In genomic region chr4:133159127-133159526, GRCm38 (mm10) we compare ENCODE assay signal across 10 mouse cellular contexts. TPM values are rescaled to one million over a fixed set of nuclear protein-coding genes. Genes with fewer than 3 reads are reported as not detected.
DNase-seq lines count a peak whose midpoint lies in the region; ATAC-seq and TF ChIP-seq lines count a peak whose summit lies in the region.
"Had no signal": no experiment of that assay in that cellular context is flagged by ENCODE, and none has a peak within 500 bp of the region (broad histone marks: within the 10 kb centered on the region; RNA-seq: fewer than 3 reads in every experiment).

No protein-coding gene starts in this region.

- H3K36me3 ChIP-seq in heart, adult 2 months (ENCODE audit: control insufficient read depth, insufficient read depth, low read length), result peaks cover 50% of the 10 kb centered on the region
- H3K36me3 ChIP-seq in spleen, adult 2 months (ENCODE audit: control insufficient read depth, insufficient read depth, low read length), result peaks cover 8% of the 10 kb centered on the region
- H3K36me3 ChIP-seq in liver, embryonic 15.5 days (replicated peaks), result peaks cover 8% of the 10 kb centered on the region

- H3K79me2 ChIP-seq in heart, adult 2 months (replicated peaks; ENCODE audit: control insufficient read depth, insufficient read depth, low read length), result peaks cover 14% of the 10 kb centered on the region

- 0 out of 2 replicates have a peak, but pooled peaks have one; percentile 27 for TF ChIP-seq EP300 in heart, adult 2 months (IDR thresholded peaks at IDR 0.05; ENCODE audit: insufficient read depth, low read depth, low read length)

- intact Hi-C loops in heart, adult 2 months (cut with DNase I), result no loop called here

- TF ChIP-seq POLR2A in heart, adult 2 months (IDR thresholded peaks at IDR 0.05; ENCODE audit: insufficient read depth, low read depth, low read length), result no peak
- TF ChIP-seq POLR2A in spleen, adult 2 months (IDR thresholded peaks at IDR 0.05; ENCODE audit: low read depth, low read length), result no peak; the same call in 1 of the 2 replicates

- H3K9ac ChIP-seq in heart, adult 2 months (ENCODE audit: low read depth, low read length), result no peak overlapping the region
- no peak overlapping the region for H3K9ac ChIP-seq in liver, embryonic 15.5 days
- H3K9ac ChIP-seq: limb, embryonic 12.5 days had no signal

- H3K4me1 ChIP-seq in heart, adult 2 months (ENCODE audit: control insufficient read depth, insufficient read depth, low read length), result peaks cover 31% of the 10 kb centered on the region
- H3K4me1 ChIP-seq in spleen, adult 2 months (ENCODE audit: control insufficient read depth, insufficient read depth, insufficient read length), result peaks cover 35% of the 10 kb centered on the region
- H3K4me1 ChIP-seq in liver, embryonic 15.5 days (replicated peaks), result peaks cover 31% of the 10 kb centered on the region
- H3K4me1 ChIP-seq: limb, embryonic 12.5 days had no signal

- H3K9me3 ChIP-seq in liver, embryonic 15.5 days (replicated peaks), result no peaks in the 10 kb centered on the region
- H3K9me3 ChIP-seq: limb, embryonic 12.5 days had no signal

- no peaks in the 10 kb centered on the region for H3K27me3 ChIP-seq in heart, adult 2 months (ENCODE audit: control insufficient read depth, insufficient read depth, low read length)
- H3K27me3 ChIP-seq in spleen, adult 2 months (ENCODE audit: control insufficient read depth, insufficient read depth, low read length), result no peaks in the 10 kb centered on the region
- H3K27me3 ChIP-seq in liver, embryonic 15.5 days, result no peaks in the 10 kb centered on the region
- H3K27me3 ChIP-seq: limb, embryonic 12.5 days had no signal

- H3K4me2 ChIP-seq in liver, embryonic 15.5 days, result no peak overlapping the region
- H3K4me2 ChIP-seq: limb, embryonic 12.5 days had no signal

- ATAC-seq in liver, embryonic 15.5 days (ENCODE audit: insufficient read depth), result no peak; the same call in 1 of the 2 replicates

- H3K4me3 ChIP-seq in heart, adult 2 months, result no peak overlapping the region
- H3K4me3 ChIP-seq in spleen, adult 2 months (ENCODE audit: extremely low read depth, insufficient read depth, insufficient read length), result peak overlapping the region; percentile 19; the same call in 1 of the 2 replicates
- H3K4me3 ChIP-seq in liver, embryonic 15.5 days (replicated peaks), result no peak overlapping the region
- H3K4me3 ChIP-seq: erythroblast, embryonic 14.5 days; limb, embryonic 12.5 days had no signal

- DNase-seq in heart, adult 2 months, result no peak
- no peak for DNase-seq in heart, adult 8-10 months (ENCODE audit: low spot score)
- peak; percentile 64 to 69 for DNase-seq in spleen, adult 2 months (ENCODE audit: low read depth in 1 of 2, low spot score in 2 of 2)
- DNase-seq in spleen, adult 12 weeks (ENCODE audit: low spot score), result no peak
- peak; percentile 36 for DNase-seq in thymus, postnatal 14 days
- no peak for DNase-seq in embryo, embryonic 11 days
- no peak for DNase-seq in cerebellum, postnatal 25 days

- peak overlapping the region; percentile 55 for H3K27ac ChIP-seq in heart, adult 2 months
- peak overlapping the region; percentile 91 for H3K27ac ChIP-seq in spleen, adult 2 months (ENCODE audit: insufficient read depth, low read length)
- 0 out of 2 replicates have a peak overlapping the region, but pooled peaks have one; percentile 33 for H3K27ac ChIP-seq in liver, embryonic 15.5 days (replicated peaks)
- H3K27ac ChIP-seq: limb, embryonic 12.5 days had no signal

- no peak for TF ChIP-seq CTCF in heart, adult 2 months (IDR thresholded peaks at IDR 0.05)
- no peak for TF ChIP-seq CTCF in spleen, adult 2 months (IDR thresholded peaks at IDR 0.05; ENCODE audit: extremely low read depth, insufficient read depth, insufficient read length, insufficient replicate concordance)

- 30% methylated on average over 6 of the region's 6 CpGs for WGBS in heart, adult 2 months
- 19% methylated on average over 6 of the region's 6 CpGs for WGBS in spleen, adult 2 months
- WGBS in liver, embryonic 15.5 days (ENCODE audit: insufficient replicate concordance), result 47% methylated on average over 6 of the region's 6 CpGs

RNA-seq across cellular contexts. Expression of gene Wasf2, which starts 28.8 kb away (rescaled TPM):
- total RNA-seq in heart, adult 2 months (2021), result 10 to 100 TPM; 77.5 to 83.8 TPM
- polyA plus RNA-seq in heart, adult 2 months (2012; rRNA removed), result 34.6 and 39.7 TPM in 2 replicates
- total RNA-seq in heart, adult 8-10 months (2022), result 10 to 100 TPM; 64.1 to 87.2 (median 71.5) TPM
- 76.2 and 87.6 TPM in 2 replicates for polyA plus RNA-seq in spleen, adult 2 months (2012; rRNA removed)
- 44.0 and 52.0 TPM in 2 replicates for polyA plus RNA-seq in liver, embryonic 15.5 days (2015; fragmentation: Nextera tagmentation; extraction: Ambion mirVana)

RNA-seq across cellular contexts. Expression of gene Cd164l2, which starts 52.8 kb away (rescaled TPM):
- total RNA-seq in heart, adult 2 months (2021), result not detected
- polyA plus RNA-seq in heart, adult 2 months (2012; rRNA removed), result 0.53 and 0.66 TPM in 2 replicates
- not detected for total RNA-seq in heart, adult 8-10 months (2022)
- 0.19 and 0.54 TPM in 2 replicates for polyA plus RNA-seq in spleen, adult 2 months (2012; rRNA removed)
- polyA plus RNA-seq in liver, embryonic 15.5 days (2015; fragmentation: Nextera tagmentation; extraction: Ambion mirVana), result not detected in 2 replicates
- polyA plus RNA-seq: erythroblast, embryonic 14.5 days had no signal

RNA-seq across cellular contexts. Expression of gene Gpr3, which starts 53.2 kb away (rescaled TPM):
- total RNA-seq in heart, adult 2 months (2021), result under 1 TPM in 1 of 2 experiments, not detected in 1; 0.11 TPM
- polyA plus RNA-seq in heart, adult 2 months (2012; rRNA removed), result 0.15 and 0.37 TPM in 2 replicates
- not detected for total RNA-seq in heart, adult 8-10 months (2022)
- 0.02 TPM in 1 of 2 replicates, not detected in the other for polyA plus RNA-seq in spleen, adult 2 months (2012; rRNA removed)
- not detected in 2 replicates for polyA plus RNA-seq in liver, embryonic 15.5 days (2015; fragmentation: Nextera tagmentation; extraction: Ambion mirVana)
- polyA plus RNA-seq: erythroblast, embryonic 14.5 days had no signal

Comparison
In these comparisons a context has a peak if more than half of its experiments do, and no peak if none do; other contexts are left out.
1. DNase-seq: peak in spleen, adult 2 months (2 of 2) and thymus, postnatal 14 days (single experiment); none in heart, adult 2 months (0 of 2), heart, adult 8-10 months (single experiment), spleen, adult 12 weeks (single experiment), embryo, embryonic 11 days (single experiment) and cerebellum, postnatal 25 days (0 of 2).
2. H3K27ac ChIP-seq: peak in every context shown above with its lines; median percentile 91 in spleen, adult 2 months; 55 in heart, adult 2 months; 33 in liver, embryonic 15.5 days.